Mouse (Mus musculus): Measurements from ENCODE around the gene Sphk2. TPM values are rescaled to one million over a fixed set of nuclear protein-coding genes. Genes with fewer than 3 reads are reported as not detected.
"Not testable (repeated sequence)": the region's sequence is repeated elsewhere in the genome, so short reads cannot be mapped to it uniquely, and the experiment has no call there.

Sphk2 gene
- total RNA-seq, 2 experiments from 2014 or later = 8.5 to 12.7 TPM

DNA sequence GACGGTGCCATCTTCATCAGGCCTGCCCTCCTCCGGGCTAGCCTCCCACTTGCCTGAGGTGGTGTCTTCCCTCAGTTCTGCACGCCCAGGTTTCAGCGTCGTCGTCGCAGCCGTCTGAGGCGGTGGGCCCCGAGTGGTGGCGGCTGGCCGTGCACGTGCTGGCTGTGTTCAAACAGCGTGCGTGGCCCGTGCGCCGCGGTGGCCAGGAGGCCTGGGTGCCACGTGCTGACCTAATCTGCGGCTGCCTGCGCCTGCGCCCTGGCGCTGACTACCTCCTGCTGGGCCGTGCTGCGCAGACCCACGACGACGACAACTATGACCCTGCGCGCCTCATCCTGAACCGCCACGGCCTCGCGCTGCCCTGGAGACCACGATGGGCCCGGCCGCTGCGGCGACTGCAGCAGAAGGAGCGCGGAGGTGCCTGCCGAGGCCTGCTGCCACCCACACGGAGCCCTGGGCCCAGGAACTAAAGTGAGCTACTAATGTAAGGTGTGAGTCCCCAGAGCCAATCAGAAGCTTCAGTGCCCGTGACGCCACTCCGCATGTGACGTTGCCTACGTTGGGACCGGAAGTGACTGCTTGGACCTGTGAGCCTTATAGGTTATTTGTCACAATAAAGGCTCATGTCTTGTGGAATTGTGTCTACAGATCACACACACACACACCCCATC lies 23.7 kb downstream of the Sphk2 start, which contains the start of gene Sec1:
Gene Sec1 (minus strand): TSS at position 482 of the 671 bp plus-strand sequence.
- DNase-seq = no peak

DNA sequence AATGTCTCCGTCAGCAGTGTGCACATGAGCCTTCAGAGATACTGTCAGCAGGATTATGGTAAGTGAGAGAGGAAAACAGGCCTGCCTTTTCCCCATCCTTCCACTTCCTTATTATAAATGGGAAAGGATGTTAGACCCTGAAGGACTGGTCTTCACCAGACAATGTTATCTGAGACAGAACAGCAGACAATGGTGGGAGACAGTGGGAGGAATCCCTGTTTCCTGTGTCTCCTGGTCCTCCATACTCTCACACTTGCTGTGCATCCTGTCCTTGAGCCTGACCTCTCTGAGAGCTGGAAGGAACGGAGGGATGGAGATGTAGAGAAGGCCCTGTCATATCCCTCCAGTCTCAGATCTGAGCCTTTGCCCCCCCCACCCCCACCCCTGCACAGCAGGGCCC lies 25.4 kb downstream of the Sphk2 start:
- no peak for DNase-seq

DNA sequence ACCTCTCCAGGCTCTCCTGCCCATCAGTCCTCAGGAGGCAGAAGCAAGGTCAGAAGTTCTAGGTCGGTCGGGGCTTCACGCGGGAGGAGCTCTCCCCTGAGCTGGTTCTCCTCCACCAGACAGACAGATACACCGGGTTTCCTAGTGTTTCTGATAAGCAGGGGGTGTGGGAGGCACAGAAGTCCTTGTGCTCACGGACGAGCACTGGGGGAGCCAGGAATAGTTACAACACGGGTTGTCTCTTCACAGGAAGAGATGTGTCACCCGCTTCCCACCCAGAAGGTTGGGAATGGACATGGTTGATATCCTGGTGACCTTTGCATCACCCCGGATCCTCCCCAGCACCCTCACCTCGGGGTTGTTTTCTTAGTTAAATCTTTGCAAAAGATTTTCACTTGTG lies 28.0 kb downstream of the Sphk2 start:
- DNase-seq = no peak

DNA sequence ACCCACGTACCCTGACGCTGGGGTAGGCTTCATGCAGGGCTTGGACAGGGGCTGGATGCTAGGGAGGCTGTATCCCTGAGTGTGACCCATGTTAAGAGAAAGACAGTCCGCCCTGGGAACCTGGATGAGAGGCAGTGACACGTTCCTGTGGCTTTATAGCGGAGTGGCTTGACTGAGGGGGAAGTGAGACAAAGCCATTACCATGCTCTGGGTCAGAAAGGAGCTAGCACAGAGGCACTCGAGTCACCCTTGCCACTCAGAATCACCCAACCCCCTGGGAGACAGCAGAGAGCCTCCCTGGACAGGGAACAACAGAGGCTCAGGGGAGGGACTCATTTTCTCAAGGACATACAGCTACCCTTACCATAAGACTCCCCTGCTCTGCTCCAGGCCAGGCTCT lies 28.7 kb downstream of the Sphk2 start:
- DNase-seq = no peak

DNA sequence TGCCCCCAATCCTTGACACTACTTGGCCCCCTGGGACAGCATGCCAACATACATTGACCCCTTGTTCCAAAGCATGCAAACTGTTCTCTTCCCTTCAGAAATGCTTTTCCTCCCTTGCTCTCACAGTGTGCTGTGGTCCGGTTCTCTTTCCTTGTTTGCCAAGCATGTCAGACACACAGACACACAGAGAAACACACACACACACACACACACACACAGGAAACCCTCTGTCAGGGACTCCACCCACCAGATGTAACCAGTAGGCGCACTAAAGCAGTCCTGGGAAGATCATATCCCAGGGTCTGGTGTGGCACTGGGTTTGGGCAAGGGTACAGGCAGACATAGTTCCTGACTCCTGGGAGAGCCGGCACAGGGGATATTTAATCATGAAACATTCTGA lies 31.0 kb downstream of the Sphk2 start:
- no peak for DNase-seq

DNA sequence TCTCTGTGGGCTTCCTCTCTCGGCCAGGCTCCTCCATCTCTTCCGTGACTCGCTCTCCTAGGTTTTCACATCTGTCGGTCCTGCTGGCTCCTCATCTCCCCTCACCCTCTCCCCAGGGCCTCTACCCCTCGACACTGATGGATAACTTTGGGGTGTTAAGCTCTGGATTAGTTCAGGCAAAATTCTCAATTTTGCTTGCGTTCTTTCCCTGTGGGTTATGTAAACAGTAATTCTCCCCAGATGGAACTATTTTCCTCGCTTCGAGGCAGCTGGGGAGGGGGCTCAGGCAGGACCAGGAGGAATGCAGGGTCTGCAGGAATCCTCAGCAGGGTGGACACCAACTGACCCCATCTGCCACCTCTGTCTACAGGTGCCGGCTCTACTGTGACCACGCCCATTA lies 32.0 kb downstream of the Sphk2 start:
- no peak for DNase-seq

DNA sequence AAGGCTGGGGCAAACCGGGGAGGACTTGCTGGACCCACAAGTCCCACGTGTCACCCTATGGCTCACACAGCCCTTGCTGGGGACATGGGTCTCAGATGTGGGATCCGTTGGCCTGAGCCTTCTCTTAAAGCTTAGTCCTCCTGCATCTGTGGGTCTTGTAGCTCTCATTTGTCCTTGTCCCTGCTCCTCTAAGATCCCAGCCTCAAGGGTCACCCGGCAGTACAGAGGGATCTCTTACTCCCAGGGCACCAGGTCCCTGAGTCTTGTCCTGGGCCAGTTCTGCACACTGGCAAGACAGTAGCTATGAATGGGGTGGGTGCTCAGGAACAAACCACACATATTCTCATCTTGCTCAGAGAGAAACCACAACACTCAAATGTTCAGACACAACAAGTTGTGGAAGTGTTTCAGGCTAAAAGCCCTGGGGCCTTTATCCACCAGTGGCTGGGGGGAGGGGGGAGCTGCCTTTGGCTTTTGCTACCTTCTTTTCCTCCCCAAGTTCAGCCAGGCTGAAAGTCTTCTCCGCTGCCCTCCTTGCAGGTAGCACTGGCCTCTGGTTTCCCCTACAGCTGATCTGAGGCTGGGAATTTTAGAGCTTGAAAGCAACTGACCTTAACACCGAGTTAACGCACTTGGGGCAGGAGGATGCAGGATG lies 34.3 kb downstream of the Sphk2 start, which contains the start of gene Ntn5:
Gene Ntn5 (plus strand): TSS at position 627 of the 655 bp plus-strand sequence.
- DNase-seq = no peak

DNA sequence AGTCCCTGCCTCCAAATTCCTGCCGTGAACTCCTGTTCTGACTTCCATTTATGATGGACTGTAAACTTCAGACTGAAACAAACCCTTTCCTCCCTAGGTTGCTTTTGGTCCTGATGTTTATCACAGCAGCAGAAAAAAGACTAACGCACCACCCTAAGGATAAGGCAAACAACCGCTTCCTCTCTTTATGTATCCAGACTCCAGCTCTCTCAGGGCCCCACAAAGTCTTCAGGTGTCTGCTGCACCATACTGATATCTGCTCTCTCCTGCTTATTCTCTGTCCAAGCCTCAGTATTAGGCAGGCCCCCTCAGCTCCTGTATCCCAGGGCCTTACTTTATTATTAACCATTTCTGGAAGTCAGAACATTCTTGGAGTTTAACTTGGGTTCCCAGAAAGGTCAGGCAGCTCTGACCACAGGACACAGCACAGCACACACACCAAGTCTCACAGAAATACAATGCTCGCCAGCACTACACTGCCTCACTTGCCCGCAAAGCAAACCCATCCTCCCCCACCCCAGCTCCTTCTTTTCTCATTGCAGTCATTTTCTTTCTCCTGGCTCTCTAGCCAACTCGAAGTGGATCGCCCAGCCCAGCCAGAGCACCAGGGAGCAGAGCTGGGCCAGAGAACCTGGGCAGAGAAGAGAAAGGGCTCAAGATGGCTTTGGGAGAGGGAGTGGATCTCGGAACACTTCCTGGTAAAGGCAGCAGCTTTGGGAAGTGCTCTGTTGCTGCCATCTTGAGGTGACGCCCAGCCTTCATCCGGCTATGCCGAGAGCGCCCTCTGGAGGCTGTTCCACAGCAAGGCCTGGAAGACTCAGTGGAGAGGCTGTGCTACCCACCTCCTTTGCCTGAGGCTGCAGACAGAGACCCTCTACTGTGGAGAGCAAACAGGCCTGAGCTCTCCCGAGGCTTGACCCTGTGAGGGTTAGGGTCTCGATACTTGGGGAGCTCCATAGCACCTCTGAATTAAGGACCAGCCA lies 35.4 kb downstream of the Sphk2 start:
- DNase-seq = peak; percentile 83

DNA sequence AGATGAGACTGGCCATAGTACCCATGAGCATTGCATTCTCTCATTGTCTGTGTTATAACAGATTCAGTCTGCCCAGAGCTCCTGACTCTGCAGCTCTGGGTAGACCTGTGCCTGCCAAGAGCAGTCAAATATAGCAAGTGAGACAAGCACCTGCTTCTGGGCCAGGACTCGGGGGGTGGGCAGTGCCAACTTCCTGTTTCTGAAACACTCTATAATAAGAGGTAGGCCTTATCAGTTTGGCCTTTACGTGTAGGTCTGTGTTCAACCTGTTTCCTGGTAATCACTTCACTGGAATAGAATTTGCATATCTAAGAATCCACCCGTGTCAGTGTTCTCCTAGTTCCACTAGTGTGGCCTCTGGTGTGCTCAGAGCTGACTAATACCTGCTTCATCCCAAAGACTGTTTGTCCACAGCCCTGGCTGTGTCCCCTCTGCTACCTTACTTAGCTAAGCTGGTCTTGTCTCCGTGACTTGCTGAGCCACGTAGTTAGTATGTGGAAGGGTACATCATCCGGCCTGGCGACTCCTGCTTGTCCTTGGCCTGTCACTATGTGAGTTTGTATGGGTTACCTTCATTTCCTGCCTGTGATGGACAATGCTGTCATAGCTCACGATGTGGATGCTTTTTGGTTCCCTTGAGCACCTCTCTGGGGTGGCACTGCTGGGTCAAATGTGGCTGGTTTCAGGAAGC lies 36.6 kb downstream of the Sphk2 start:
- DNase-seq = peak; percentile 59

DNA sequence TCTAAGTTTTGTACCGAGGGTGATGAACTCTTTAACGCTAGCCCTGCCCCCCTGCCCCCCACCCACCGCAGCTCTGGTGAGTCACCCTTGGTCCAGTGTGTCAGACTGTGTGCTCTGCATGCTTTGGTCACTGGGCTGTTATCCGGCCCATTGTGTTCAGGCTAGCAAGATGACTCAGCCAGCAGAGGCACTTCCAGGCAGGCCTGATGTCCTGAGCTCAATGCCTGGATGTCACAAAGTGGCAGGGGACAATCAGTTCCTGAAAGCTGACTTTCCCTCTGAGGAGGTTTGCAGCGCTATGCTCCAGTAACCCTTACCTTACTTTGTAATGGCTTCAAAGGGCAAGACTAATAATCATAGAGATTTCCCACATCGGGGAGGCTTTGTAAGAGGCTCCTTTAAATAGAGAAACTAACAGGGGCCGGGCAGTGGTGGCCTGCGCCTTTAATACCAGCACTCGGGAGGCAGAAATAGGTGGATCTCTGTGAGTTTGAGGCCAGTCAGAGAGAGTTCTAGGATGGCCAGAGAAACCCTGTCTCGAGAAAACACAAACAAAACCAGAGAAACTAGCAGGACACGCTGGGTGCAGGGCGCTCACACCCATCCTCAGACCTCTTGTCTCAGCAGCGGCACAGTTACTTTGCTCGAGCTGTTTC lies 37.7 kb downstream of the Sphk2 start:
- DNase-seq = no peak

DNA sequence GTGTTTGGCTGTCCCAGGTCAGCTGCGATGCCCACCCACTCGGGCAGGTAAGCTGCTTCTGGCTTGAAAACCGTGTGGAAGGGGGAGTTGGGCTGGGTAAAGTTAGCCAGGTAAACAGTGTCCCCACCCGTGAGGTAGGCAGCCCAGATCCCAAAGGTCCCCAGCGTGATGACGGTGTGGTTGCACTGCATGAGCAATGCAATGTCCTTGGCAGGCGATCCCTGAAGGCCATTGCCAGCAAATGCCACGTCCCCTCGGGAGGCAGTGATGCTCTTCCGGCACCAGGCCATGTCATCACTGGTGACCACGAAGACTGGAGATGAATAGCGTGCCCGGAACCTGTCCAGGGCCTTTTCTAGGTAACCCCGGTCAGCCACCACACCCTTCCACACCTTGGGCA lies 39.3 kb downstream of the Sphk2 start:
- no peak for DNase-seq

DNA sequence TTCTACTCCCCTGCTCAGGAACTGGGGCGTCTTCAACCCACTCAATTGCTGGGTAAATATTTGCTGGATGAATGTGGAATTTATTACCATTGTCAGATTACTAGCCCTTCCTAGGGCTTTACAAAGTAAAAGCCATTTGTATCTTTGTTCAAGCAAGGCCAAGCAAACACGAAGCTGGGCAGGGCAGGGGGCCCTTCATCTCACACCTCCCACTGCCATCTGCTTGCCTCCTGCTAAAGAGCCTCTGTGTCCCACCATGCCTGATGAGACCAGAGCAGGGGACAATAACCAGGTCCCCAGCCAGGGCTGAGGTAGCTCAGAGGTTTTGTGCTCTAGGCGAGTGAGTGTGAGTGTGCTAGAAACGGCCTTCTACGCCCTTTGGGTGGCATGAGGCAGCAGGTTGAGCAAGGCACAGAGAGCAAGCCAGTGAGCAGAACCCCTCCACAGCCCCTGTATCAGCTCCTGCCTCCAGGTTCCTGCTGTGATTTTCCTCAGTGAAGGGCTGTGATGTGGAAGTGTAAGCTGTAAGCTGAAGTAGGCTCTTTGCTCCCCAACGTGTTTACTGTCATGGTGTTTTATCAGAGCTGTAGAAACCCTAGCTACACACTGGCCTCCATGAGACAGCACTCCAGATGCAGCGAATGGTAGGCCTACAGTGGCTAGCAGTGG lies 40.0 kb downstream of the Sphk2 start:
- DNase-seq = no peak

DNA sequence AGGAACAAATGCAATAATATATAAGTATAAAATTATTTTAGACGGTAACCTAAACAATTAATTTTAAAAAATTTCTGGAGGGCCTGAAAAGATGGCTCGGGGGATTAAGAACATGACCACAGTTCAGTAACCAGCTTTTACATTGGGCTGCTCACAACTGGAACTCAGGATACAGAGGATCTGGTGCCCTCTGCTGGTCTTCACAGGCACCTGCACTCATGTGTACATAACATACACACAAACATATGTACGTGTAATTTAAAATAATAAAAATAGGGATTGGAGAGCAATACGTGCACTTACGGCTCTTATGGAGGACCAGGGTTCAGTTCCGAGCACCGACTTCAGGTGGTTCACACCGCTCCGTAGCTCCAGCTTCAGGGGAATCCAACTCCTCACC lies 48.9 kb downstream of the Sphk2 start:
- no peak for DNase-seq

DNA sequence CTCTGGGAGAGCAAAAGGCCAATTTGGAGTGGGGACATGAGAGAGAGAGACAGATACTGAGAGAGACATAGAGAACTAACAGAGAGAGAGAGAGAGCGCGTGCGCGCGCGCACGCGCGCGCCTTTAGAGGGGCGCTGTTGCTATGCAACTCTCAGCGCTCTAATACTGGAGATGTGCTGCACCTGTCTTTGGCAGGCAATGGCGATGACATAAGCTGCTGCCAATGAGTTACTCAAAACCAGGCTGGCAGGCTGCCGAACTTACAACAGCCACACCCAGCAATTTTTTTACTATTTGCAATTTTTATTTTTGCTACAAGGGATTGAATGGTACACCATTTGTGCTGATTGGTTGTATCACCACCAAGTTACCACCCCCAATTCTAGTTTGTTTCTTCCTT lies 50.0 kb downstream of the Sphk2 start:
- no peak for DNase-seq

DNA sequence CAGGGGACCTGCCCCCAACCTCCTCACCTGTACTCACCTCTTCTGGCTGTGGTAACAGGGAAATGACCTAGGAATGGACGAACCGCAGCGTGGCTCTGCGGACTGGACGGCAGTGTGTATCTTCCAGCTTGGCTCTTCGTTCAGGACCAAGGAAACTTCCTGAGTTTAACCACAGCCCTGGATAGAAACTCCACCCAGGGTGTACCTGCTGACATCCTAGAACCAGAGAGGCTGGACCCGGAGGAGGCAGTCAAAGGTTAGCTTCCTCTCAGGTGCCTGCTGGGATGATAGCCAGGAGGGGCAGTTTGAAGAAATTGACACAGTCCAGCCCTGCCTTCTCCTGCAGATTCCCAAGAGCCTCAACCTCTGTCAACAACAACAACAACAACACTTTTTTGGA lies 51.6 kb downstream of the Sphk2 start, which contains the start of gene Fut2:
Gene Fut2 (minus strand): TSS at position 234 of the 400 bp plus-strand sequence.
- DNase-seq = no peak

DNA sequence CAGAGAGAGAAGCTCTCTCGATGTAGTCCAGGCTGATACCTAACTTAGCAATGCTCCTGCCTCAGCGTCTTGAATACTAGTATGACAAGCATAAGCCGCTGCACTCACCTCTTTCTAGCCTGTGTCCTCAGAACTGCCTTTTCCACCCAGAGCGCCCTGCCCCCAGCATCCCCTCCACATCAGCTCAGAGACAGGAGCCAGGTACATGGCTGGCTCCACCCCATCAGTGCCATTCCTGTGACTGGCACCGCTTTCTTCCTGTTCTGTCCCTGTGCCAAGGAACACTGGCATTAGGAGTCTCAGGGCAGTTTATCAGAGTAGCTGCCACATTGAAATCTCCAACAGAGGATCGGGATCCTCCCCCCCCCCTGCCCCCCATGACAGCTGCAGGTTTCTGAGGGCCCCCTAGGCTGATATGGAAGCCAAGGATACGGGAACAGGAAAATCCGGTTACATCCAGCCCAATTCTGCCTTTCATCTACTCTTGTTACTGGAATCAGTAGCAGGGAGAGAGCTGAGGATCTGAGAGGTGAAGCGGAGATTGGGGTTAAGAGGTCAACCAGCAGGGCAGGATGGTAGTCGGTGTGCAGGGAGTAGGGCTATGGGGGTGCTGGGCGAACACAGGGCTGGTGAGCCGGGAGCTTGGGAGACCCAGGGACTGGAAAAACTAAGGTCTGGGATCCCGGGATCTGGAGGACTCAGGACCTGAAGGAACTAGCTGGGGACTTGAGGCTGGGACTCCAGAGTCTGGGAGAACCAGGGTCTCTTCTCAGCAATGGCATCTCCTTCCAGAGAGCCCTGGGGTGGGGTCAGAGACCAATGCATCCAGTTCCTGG lies 52.3 kb downstream of the Sphk2 start:
- no peak for DNase-seq

DNA sequence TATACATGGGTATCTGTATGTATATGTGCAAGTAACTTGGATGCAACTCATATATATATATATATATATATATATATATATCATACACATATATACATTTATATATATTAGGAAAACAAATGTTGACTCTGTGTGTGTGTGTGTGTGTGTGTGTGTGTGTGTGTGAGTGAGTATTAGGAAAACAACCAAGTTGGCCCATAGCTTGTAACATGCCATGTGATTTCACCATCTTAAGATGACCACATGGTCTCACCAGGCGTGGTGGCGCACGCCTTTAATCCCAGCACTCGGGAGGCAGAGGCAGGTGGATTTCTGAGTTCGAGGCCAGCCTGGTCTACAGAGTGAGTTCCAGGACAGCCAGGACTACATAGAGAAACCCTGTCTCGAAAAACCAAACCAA lies 56.1 kb downstream of the Sphk2 start:
- not testable (repeated sequence) for DNase-seq

DNA sequence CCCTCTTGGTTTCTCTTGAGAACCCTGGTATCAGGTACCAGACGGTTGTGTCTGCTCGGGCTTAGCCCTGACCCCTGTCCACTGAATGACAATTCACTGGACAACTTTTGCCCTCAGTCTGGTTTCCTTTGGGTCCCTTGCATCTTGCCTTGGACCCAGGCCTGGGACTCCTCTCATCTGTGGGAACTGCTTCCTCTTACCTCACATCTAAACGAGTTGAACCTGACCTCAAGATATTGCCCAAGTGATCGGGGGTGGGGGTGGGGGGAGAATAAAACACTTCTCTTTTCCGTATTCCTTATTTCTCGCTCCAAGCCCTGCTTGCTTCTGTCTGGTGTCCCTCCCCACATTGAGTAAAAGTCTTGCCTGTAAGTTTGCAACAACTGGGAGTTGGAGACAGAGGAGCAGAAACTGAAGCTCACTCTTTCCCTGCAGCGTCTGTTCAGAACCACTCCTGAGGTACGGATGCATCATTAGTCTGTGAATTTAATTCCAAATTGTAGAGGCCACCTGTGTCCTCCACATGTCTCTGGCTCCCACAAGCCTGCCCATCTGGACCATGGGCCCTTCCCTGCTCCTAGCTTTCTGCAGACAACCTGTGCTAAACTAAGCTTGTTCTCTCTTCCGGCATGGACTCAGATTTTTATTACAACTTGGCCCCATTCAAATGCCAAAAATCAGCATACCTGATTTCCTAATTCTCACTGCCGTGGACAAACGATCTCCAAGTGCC lies 56.9 kb downstream of the Sphk2 start:
- DNase-seq = no peak

Data from gastrocnemius, postnatal 25 days (tissue).